Mouse (Mus musculus): ENCODE measurements around the gene Cdh13. TPM values are rescaled to one million over a fixed set of nuclear protein-coding genes. Genes with fewer than 3 reads are reported as not detected.

Gene Cdh13
- polyA plus RNA-seq (2015; fragmentation: Nextera tagmentation; extraction: Ambion mirVana) = 0.91 and 1.4 TPM in 2 replicates

GRCm38 (mm10) chr8:118283600-118284111 lies at the start of gene Cdh13:
Gene Cdh13, plus strand, starts transcription at chr8:118283733.

GRCm38 (mm10) chr8:119344190-119344856 lies 1060.8 kb downstream of the Cdh13 start, which contains the start of gene Hsbp1:
Gene Hsbp1, plus strand, starts transcription at chr8:119344488.

Measured in spleen, postnatal 0 days (tissue).